Mouse (Mus musculus) left cerebral cortex, adult 9 months (tissue): ENCODE results near the gene Glis2.
"Not testable (repeated sequence)": the region's sequence is repeated elsewhere in the genome, so short reads cannot be mapped to it uniquely, and the experiment has no call there.

ENCODE experiments used
- DNase-seq, 2 experiments: peaks; one replicate each; pipeline ENCODE4 v3.0.0; 2022; ENCODE audit warnings: low spot score in 2 of 2

Gene Glis2

DNA sequence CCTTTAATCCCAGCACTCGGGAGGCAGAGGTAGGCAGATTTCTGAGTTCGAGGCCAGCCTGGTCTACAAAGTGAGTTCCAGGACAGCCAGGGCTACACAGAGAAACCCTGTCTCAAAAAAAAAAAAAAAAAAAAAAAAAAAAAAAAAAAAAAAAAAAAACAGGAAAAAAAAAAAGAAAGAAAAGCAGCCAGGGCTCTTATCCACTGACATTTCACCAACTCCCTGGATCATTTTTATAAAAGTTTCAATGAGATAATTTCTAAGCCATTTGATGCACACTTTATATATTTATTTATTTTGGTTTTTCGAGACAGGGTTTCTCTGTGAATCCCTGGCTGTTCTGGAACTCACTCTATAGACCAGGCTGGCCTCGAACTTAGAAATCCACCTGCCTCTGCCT lies 13.3 kb upstream of the Glis2 start:
- not testable (repeated sequence) for DNase-seq

GRCm38 (mm10) chr16:4583807-4584206 lies 10.7 kb upstream of the Glis2 start:
- DNase-seq, result no peak

- no peak for DNase-seq
Observed at GRCm38 (mm10) chr16:4584438-4584837, 10.1 kb upstream of the Glis2 start.

GRCm38 (mm10) chr16:4585642-4586530 lies 8.6 kb upstream of the Glis2 start:
- DNase-seq, result no peak

- DNase-seq, result peak; percentile 81 to 89
Observed at GRCm38 (mm10) chr16:4586531-4587123, 7.9 kb upstream of the Glis2 start.

DNA sequence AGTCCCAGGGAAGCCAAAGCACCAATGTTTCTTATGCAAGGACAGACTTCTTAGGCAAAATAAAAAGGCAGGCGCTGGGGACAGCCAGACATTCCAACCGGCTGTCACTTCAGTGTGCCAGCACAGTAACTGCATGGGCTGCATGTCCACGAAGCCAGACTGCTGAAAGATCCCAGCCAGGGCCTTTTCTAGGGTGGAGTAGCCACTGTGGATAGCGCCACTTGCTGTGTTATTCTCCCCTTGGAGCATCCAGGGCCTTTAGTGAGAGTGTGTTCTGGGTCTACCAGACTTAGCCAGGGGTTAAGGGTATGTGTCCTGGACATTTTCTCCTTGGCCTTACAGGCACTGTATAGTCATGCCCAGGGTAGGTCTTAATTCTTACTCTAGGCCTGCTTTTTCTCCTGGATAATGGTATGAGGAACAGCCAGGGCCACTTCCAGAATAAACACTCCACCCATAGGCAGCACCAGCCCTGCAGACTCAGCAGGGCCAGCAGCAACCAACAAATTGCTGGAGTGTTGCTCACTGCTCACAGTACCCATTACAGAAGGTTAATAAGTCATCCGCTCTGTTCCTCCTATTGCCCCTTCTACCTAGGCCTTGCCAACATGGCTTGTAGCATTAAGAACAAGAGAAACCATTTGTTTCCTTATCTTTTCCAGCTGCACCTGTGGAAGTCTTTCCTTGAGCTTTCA lies 6.8 kb upstream of the Glis2 start:
- DNase-seq, result no peak

DNA sequence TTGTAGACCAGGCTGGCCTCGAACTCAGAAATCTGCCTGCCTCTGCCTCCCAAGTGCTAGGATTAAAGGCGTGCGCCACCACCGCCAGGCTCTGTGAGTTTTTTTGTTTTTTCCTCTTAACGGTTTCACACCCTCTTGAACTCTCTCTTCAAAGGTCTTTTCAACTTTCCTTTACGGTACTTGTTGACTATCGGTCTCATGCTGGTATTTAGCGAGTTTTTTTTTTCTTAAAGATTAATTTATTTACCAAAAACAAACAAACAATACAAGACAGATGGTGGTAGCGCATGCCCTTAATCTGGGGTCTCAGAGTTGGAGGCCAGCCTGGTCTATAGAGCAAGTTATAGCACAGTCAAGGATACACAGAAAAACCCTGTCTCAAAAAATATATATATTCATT lies 4.3 kb upstream of the Glis2 start:
- DNase-seq, result no peak

DNA sequence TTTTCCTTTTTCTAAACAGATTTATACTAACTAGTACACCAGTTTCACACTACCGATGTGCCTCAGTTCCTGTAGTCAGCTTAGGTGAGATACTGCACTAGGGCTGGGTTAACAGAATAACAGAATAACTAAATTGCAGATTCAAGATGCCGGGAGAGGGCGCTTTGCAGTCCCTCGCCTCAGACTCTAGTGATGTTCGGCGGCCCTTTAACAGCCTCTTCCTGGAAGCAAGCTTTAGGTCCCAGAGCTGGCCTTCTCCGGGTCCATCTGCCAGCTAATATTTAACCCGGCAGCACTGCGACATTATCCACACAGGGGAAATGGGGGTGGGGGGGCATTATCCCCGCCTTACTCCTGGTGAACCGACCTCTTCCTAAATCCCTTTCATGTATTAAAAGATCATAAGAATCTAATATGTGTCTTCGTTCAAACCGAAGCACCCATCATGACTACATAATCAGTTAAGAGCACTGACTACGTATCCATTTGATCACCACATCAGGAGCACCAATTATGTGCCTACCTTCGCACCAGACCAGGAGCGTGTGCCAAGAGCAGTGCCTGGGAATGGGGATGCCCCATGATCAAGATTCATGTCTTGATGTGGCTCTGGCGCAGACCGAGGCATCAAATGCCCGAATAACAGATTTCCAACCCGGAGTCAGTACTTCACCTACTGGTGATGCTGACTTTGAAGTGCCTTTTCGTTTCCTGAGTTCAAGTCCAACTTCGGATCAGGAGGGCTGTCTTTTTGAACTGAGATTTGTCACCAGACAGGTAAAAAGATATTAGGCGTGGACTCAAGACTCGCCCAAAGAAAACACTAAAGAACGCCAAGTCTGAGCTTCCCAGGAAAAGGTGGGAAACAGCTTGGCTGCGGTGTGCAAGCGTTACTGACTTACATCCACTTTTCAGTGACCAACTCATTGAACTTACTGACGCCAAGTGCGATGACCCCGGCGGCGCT lies 1.3 kb upstream of the Glis2 start:
- DNase-seq, result peak in 1 of 2 experiments; percentile 63

- DNase-seq, result no peak
Observed at GRCm38 (mm10) chr16:4594814-4595526, 457 bp downstream of the Glis2 start.

GRCm38 (mm10) chr16:4595527-4595963 lies 1.0 kb downstream of the Glis2 start:
- no peak for DNase-seq

DNA sequence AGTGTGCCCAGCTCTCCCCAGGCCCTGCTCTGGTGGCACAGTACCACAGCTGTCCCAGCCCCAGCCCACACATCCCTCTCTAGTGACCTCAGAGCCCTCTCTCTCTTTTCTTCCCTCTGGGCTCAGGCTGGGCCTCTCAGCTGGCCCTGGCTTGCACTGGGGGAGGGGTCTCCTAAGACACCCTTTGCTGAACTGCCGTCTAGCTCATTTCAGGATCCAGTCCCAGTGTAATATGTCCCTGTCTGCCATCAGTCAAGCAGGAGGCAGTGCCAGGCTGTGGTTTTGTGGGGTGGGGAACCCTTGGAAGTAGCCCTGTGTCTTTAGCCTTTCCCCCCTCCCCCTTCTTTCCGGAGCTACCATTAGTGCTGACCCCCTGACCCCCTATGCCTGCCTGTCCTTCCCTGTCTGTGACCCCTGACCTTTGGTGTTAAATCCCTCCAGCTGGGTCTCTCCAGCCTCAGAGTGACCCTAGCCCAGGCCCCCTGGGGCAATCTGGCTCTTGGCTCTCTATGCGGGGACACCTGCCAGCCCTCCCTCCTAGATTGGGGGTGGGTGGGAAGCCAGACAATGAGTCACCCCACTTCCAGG lies 1.7 kb downstream of the Glis2 start:
- DNase-seq, result no peak

GRCm38 (mm10) chr16:4596836-4597235 lies 2.3 kb downstream of the Glis2 start:
- no peak for DNase-seq

GRCm38 (mm10) chr16:4597296-4597695 lies 2.8 kb downstream of the Glis2 start:
- no peak for DNase-seq

- no peak for DNase-seq
Observed at GRCm38 (mm10) chr16:4598041-4598440, 3.5 kb downstream of the Glis2 start.

DNA sequence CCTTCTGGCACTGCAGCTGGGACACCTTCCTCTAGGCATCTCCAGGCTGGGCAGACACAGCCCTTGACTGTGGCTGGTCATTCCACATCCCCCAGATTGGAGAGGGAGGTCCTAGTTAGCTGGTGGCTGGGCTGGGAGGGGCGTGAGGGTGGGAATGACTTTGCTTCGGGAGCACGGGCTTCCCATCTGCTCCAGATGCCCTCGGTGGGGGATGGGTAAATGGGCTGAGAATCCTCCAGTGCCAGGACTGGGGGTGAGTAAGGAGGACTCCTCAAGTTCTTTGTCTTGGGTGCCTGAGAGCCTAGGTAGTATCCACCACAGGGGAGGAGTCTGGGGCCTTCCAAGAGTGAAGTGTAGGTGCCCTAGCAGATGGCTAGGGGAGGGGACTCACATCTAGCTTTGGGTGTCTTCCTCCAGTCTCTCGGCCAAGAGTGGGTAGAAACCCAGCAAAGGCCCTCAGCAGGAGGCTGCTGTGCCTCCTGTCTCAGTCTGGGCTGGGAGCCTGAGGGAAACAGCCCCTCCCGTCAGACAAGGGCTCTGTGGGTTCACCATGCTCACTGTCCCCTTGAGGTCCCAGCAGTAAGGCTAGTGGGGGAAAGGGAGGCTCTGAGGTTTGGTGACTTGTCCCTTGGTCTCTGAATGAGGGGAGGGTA lies 4.5 kb downstream of the Glis2 start:
- DNase-seq, result no peak

GRCm38 (mm10) chr16:4599616-4600015 lies 5.1 kb downstream of the Glis2 start:
- no peak for DNase-seq

GRCm38 (mm10) chr16:4600701-4601310 lies 6.3 kb downstream of the Glis2 start:
- no peak for DNase-seq

DNA sequence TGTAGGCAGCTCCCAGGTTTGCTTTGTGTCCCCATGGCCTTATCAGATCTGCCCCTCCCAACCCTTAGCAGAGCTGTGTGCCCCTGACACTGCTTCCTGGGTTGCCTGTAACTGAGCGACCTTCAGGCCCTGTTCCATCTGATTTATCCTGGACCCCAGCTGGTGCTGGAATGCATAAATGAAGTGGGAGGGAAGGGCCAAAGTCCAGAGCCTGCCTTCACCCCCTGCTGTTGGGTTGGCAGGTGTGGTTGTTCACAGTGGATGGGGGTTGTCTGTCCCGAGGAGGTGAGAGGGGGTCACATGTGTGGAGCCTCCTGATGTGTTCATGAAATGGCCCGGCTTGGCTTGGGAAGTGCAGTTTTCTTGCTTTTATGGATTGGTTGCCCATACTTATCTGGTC lies 7.7 kb downstream of the Glis2 start:
- DNase-seq, result no peak

DNA sequence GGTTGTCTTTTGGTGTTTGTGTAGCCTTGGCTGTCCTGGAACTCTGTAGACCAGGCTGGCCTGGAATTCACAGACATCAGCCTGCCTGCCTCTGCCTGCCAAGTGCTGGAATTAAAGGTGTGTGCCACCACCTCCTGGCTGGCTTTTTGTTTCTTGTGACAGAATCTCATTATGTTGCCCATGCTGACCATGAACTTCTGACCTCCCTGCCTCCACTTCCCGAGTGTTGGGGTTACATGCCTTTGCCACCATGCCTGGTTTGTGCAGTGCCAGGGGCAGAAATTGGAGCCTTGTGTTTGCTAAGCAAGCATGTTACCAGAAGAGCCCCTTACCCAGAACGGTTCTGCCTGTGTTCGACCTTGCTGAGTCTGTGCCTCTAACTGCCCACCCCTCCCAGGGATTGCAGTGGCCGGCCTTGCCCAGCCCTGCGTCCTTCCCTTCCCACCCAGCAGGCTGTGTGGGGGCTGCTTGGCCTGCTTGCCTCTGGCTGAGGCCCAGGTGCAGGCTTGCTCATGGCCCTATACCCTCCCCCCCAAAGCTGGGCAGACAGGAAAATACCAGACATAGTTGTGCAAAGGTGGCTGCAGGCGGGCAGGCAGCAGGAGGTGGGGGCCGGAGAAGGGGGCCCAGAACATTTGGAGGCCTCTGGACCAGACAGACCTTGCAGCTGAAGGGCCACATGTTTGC lies 8.4 kb downstream of the Glis2 start:
- DNase-seq, result no peak
